Mouse (Mus musculus) T-helper 1 cell (primary cell): ENCODE results near the gene 1700021F07Rik.

ENCODE experiments used
- in situ Hi-C: fragments of 300-600 bp; cut with MboI, MseI; formaldehyde crosslinking; loops from one replicate; pipeline ENCODE4 v1.15.1; 2025; ENCODE audit warnings: high pct_unique_total_duplicates

The 1700021F07Rik gene

GRCm38 (mm10) chr2:173522376-173522775 lies at the start of gene 1700021F07Rik:
1700021F07Rik (plus strand) TSS chr2:173522586.
- in situ Hi-C loops, result no loop called here

- in situ Hi-C loops, result no loop called here
Observed at GRCm38 (mm10) chr2:173473233-173473632, 49.2 kb upstream of the 1700021F07Rik start.

GRCm38 (mm10) chr2:173479050-173479449 lies 43.3 kb upstream of the 1700021F07Rik start:
- in situ Hi-C loops, result no loop called here

- in situ Hi-C loops, result no loop called here
Observed at GRCm38 (mm10) chr2:173484486-173484885, 37.9 kb upstream of the 1700021F07Rik start.

GRCm38 (mm10) chr2:173499612-173500011 lies 22.8 kb upstream of the 1700021F07Rik start:
- in situ Hi-C loops, result no loop called here

GRCm38 (mm10) chr2:173513977-173514376 lies 8.4 kb upstream of the 1700021F07Rik start:
- in situ Hi-C loops, result no loop called here

GRCm38 (mm10) chr2:173515186-173515585 lies 7.2 kb upstream of the 1700021F07Rik start:
- in situ Hi-C loops, result no loop called here

GRCm38 (mm10) chr2:173516150-173516855 lies 6.1 kb upstream of the 1700021F07Rik start:
- in situ Hi-C loops, result no loop called here

- in situ Hi-C loops, result no loop called here
Observed at GRCm38 (mm10) chr2:173528493-173528892, 6.1 kb downstream of the 1700021F07Rik start.

GRCm38 (mm10) chr2:173532711-173533462 lies 10.5 kb downstream of the 1700021F07Rik start:
- in situ Hi-C loops, result no loop called here

- in situ Hi-C loops, result no loop called here
Observed at GRCm38 (mm10) chr2:173534581-173534980, 12.2 kb downstream of the 1700021F07Rik start.

- in situ Hi-C loops, result no loop called here
Observed at GRCm38 (mm10) chr2:173535390-173535789, 13.0 kb downstream of the 1700021F07Rik start.

GRCm38 (mm10) chr2:173535886-173536285 lies 13.5 kb downstream of the 1700021F07Rik start:
- in situ Hi-C loops, result no loop called here

GRCm38 (mm10) chr2:173539781-173540180 lies 17.4 kb downstream of the 1700021F07Rik start:
- in situ Hi-C loops, result no loop called here

GRCm38 (mm10) chr2:173541748-173542147 lies 19.4 kb downstream of the 1700021F07Rik start:
- in situ Hi-C loops, result no loop called here

GRCm38 (mm10) chr2:173542716-173543115 lies 20.3 kb downstream of the 1700021F07Rik start:
- in situ Hi-C loops, result no loop called here

- in situ Hi-C loops, result no loop called here
Observed at GRCm38 (mm10) chr2:173545992-173546703, 23.8 kb downstream of the 1700021F07Rik start.

- in situ Hi-C loops, result no loop called here
Observed at GRCm38 (mm10) chr2:173549236-173549635, 26.9 kb downstream of the 1700021F07Rik start.

- in situ Hi-C loops, result loop anchor here (5.0 kb wide), 1 partner anchor 373 kb away; no protein-coding TSS in a partner anchor
Observed at GRCm38 (mm10) chr2:173550681-173551080, 28.3 kb downstream of the 1700021F07Rik start.

GRCm38 (mm10) chr2:173553863-173554262 lies 31.5 kb downstream of the 1700021F07Rik start:
- in situ Hi-C loops, result loop anchor here (5.0 kb wide), 1 partner anchor 377 kb away; no protein-coding TSS in a partner anchor

GRCm38 (mm10) chr2:173558754-173559396 lies 36.5 kb downstream of the 1700021F07Rik start:
- in situ Hi-C loops, result no loop called here
